Mouse (Mus musculus) spleen, postnatal 10 days (tissue): ENCODE measurements around the gene Fut9.

ENCODE experiments used
- DNase-seq, 2 experiments: peaks; one replicate each; pipeline ENCODE4 v3.0.0; 2021 to 2022; ENCODE audit warnings: low spot score in 2 of 2

The Fut9 gene

GRCm38 (mm10) chr4:25647593-25647992, 152.5 kb downstream of the Fut9 start:
- DNase-seq = no peak

DNA sequence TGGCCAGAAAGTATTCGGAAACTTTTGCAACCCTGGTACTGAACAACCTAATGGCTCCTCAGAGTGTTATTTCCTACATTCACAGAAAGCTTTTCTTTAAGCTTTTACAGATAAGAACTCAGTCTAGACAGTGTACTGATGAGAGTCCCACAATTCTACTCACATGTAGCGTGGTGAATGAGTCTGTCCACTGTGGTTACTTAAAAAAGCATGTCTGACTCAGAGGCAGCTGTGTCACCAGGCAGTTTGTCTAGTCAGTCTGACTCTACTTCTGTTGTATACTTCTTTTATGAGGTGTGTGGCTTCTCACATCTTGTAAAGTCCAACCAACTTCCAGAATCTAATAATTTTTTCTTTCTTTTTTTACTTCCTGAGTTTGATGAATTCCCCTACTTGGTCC, 154.5 kb downstream of the Fut9 start:
- DNase-seq = no peak

DNA sequence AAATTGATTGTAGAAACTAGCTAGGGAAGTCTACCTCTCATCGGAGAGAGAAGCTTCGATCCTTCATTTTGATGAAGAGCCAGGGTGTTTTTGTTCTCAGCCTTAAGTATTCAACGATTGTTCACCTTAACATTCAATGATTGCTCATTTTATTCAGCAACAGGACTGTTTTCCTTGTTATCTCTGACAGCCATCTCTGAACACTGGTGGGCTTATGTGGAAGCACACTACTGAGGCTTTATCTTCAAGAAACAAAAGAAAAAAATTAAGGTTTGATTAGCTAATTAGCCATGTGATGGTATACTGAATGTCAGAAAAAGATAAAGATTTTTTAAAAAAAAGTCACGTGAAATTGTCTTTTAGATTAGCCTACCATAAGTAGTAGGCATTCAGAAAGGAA, 158.1 kb downstream of the Fut9 start:
- no peak for DNase-seq

- no peak for DNase-seq
These were observed 166.8 kb downstream of the Fut9 start for GRCm38 (mm10) chr4:25633262-25633661.

DNA sequence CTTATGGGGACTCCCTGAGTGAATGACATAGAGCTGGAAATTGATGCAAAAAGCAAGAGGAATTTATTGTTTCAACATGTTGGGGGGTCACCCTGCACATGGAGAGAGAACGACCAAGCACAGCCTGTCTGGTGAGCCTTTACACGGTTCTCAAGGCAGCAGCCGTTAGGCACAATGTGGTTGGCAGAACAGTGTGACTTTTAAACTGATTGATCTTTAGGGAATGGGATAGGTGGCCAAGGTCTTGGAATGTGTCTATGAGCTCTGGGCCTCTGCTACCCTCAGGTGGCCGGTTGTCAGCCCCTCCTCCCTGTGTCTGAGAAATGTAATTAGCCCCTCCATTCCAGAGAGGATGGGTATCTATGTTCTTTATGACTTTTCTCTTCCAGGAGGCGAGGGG, 171.9 kb downstream of the Fut9 start:
- DNase-seq = no peak

- no peak for DNase-seq
These were observed 172.6 kb downstream of the Fut9 start for GRCm38 (mm10) chr4:25627467-25627866.

DNA sequence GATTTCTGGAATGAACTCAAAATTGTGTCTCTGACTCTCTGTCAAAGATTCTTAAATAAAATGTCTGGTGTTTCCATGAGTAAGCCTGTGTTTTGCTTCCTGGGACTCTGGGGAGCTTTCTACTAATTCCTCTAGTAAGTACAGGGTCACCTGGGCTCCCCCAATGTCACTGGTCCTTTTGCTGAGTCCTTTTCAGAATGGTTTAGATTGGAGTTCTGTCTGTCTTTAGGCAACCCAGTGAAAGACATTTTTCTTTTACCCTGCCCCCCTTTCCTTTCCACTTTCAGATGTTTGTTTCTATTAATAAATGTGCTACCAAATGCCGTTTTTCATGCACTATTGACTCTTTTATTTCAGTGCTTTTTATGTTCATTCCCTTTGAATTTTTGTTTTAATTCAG, 173.0 kb downstream of the Fut9 start:
- no peak for DNase-seq

GRCm38 (mm10) chr4:25623176-25623575, 176.9 kb downstream of the Fut9 start:
- no peak for DNase-seq

DNA sequence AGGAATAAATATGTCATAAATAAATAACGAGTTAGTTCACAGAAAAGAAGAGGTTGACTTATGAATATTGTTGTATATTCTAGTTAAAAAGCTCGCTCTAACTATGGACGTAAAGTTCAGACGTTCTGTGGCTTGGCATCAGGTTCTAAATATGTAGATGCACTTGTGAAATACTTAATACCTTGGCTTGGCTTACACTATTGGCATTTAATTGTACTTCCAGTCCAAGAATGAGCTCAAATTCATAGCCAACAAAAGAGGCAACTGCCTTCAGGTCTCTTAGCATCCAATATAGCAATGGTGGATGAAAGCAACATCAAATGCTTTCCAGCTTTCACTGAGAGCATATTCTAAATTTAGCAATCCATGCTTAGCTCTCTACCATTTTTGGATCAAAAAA, 182.7 kb downstream of the Fut9 start:
- DNase-seq = no peak

- DNase-seq = no peak
These were observed 186.6 kb downstream of the Fut9 start for GRCm38 (mm10) chr4:25613426-25613825.

DNA sequence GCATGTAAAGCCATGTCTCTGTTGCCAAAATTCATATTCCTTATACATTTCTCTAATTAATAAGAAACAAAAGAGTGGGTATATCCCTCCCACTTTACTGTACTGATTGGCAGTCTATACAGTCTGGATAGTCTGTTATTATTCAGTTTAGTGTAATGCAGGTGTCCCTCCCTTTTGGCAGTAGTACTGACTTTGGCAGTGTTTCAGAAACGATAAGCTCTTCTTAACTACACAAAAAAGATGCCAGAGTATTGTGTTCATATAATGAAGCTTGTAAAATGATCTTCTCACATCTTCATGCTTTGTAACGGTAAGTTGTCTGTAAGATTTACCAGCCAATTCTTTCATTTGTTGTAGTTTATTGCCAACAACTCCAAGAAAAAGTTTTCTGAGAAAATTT, 189.6 kb downstream of the Fut9 start:
- no peak for DNase-seq

GRCm38 (mm10) chr4:25593218-25593617, 206.8 kb downstream of the Fut9 start:
- no peak for DNase-seq
